Mouse (Mus musculus) midbrain, postnatal 0 days (tissue): Measurements from ENCODE around the gene Isx. TPM values are rescaled to one million over a fixed set of nuclear protein-coding genes. Genes with fewer than 3 reads are reported as not detected.
A peak's percentile ranks its signal among the peaks of the same experiment; 100 is the strongest.

ENCODE experiments used
- ATAC-seq: fragments of 200-750 bp; cut with Nextera tagmentation; 2 replicates; pipeline ENCODE4 v1.8.0; 2017; ENCODE audit warnings: moderate number of reproducible peaks, mild to moderate bottlenecking, moderate TSS enrichment, moderate library complexity; ENCODE audit not compliant: low FRiP score
- DNase-seq: peaks from one replicate; pipeline ENCODE4 v3.0.0-alpha.2; 2015; ENCODE audit warnings: low spot score
- H3K27ac ChIP-seq: fragments of 300-500 bp; sonication (generic); 2 replicates; pipeline ENCODE4 v1.5.1; 2014; ENCODE audit warnings: low read depth, mild to moderate bottlenecking, low read length, mixed read lengths
- H3K27me3 ChIP-seq: fragments of 300-500 bp; sonication (generic); 2 replicates; pipeline ENCODE4 v1.6.1; 2014; ENCODE audit warnings: low read length, control low read depth, mixed read lengths; ENCODE audit not compliant: insufficient read depth
- H3K36me3 ChIP-seq: fragments of 300-500 bp; sonication (generic); 2 replicates; pipeline ENCODE4 v1.6.1; 2014; ENCODE audit warnings: low read length, control low read depth, mixed read lengths; ENCODE audit not compliant: insufficient read depth
- H3K4me1 ChIP-seq: fragments of 300-500 bp; sonication (generic); 2 replicates; pipeline ENCODE4 v1.6.1; 2014; ENCODE audit warnings: mild to moderate bottlenecking, control low read depth, antibody characterized with exemption, low read length, mixed read lengths; ENCODE audit not compliant: insufficient read depth
- H3K4me2 ChIP-seq: fragments of 300-500 bp; sonication (generic); 2 replicates; pipeline ENCODE4 v1.6.1; 2014; ENCODE audit warnings: low read depth, mild to moderate bottlenecking, low read length, mixed read lengths; ENCODE audit not compliant: poor library complexity, severe bottlenecking
- H3K4me3 ChIP-seq: fragments of 300-500 bp; sonication (generic); 2 replicates; pipeline ENCODE4 v1.5.1; 2014; ENCODE audit warnings: low read depth, mild to moderate bottlenecking, low read length, moderate library complexity
- H3K9ac ChIP-seq: fragments of 300-500 bp; sonication (generic); replicated peaks from 2 replicates; pipeline ENCODE4 v1.6.1; 2014; ENCODE audit warnings: mild to moderate bottlenecking, low read length, moderate library complexity, mixed read lengths; ENCODE audit not compliant: poor library complexity, severe bottlenecking
- H3K9me3 ChIP-seq: fragments of 300-500 bp; sonication (generic); 2 replicates; pipeline ENCODE4 v1.6.1; 2016; ENCODE audit warnings: low read length, control low read depth
- CTCF ChIP-seq: IDR thresholded peaks from 2 replicates; pipeline ENCODE4 v1.5.1; 2016; ENCODE audit warnings: antibody characterized with exemption, mild to moderate bottlenecking
- WGBS: fragments of 180-500 bp; shearing (Covaris S2); extraction: QIAGEN DNeasy Blood & Tissue Kit; methylation state at CpG from one replicate; pipeline ENCODE4 v1.1.7; 2014; 5-methylcytosine and 5-hydroxymethylcytosine counted together
- polyA plus RNA-seq: library from polyadenylated mRNA; unstranded; fragments of >200 nt; fragmentation: Nextera tagmentation; extraction: Ambion mirVana; gene quantifications from 2 replicates; pipeline ENCODE4 v1.2.1, GENCODE M21; 2015
- total RNA-seq: library from RNA; depleted of rRNA; stranded (reverse); fragments of >200 nt; gene quantifications from 2 replicates; pipeline ENCODE4 v1.2.3, GENCODE M21; 2014

Gene Isx
- total and polyA plus RNA-seq, 2 experiments from 2014 or later = not detected

DNA sequence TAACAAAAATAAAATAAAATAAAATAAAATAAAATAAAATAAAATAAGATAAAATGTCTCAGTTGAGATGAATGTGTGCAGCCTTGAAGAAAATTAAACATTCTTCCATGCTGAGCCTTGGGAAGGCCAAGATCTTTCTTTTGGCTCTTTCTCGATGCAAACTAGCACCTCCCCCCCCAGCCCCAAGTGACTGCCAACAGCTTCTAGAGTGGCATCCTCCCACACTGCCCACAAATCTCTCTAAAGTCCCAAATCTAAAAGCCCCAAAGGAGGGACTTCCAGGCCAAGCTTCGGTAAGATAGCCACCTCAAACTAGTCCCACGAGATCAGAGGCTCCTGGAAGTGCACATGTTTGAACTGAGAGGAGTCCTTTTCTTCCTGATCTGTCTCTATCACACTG lies 5.7 kb downstream of the Isx start:
- Histone ChIP-seq H3K4me3 (no peak overlapping the region), H3K4me1 (no peaks in the 10 kb centered on the region), H3K9me3 (no peaks in the 10 kb centered on the region), H3K27me3 (no peaks in the 10 kb centered on the region), H3K9ac (no peak overlapping the region), H3K36me3 (no peaks in the 10 kb centered on the region), H3K27ac (no peak overlapping the region), H3K4me2 (no peak overlapping the region)
- no peak for TF ChIP-seq CTCF
- ATAC-seq = no peak
- WGBS = 80% methylated on average over 3 of the region's 3 CpGs
- no peak for DNase-seq

DNA sequence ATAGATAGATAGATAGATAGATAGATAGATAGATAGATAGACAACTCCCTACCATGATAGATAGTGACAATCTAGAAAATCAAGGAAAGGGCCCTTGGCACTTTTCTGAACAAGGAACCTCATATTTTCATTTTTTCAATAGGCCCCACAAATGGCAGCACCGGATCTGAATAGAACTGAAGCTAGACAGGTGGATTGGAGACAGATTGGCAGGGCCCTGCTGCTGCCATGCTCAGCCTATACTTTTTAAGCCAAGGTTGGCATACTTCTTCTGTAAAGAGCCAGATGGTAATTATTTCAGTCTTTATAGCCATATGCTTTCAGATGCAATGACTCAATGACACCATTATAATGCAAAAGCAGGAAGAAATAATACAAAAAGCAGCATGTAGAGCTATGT lies 15.8 kb downstream of the Isx start:
- Histone ChIP-seq H3K36me3 (no peaks in the 10 kb centered on the region), H3K27me3 (no peaks in the 10 kb centered on the region), H3K4me3 (no peak overlapping the region), H3K9me3 (no peaks in the 10 kb centered on the region), H3K4me1 (no peaks in the 10 kb centered on the region), H3K4me2 (no peak overlapping the region), H3K27ac (no peak overlapping the region), H3K9ac (no peak overlapping the region)
- TF ChIP-seq CTCF = no peak
- ATAC-seq (no peak), DNase-seq (no peak)
- 85% methylated on average over 1 of the region's 1 CpGs for WGBS

DNA sequence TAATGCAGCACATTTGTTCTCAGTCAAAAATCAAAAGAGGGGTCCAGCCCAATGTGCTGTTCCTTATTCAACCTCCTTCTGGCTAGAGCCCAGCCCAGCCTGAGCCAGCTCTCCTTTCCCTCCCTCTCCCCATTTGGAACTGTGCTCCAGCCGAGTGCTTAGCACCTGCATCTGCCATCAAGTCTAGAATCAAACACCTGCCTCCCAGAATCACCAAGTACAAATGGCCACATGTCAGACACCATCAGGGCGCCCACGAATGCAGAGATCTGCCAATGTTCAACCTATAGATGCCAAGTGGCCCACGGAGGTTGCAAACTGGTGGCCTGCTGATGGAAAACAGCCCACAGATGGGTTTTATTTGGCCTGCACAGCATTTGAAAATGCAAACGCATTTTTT lies 18.1 kb downstream of the Isx start:
- ATAC-seq (no peak), DNase-seq (no peak)
- no peak for TF ChIP-seq CTCF
- H3K27ac ChIP-seq = no peak overlapping the region
- no peaks in the 10 kb centered on the region for H3K27me3 ChIP-seq
- H3K36me3 ChIP-seq = no peaks in the 10 kb centered on the region
- no peak overlapping the region for H3K9ac ChIP-seq
- no peak overlapping the region for H3K4me3 ChIP-seq
- no peaks in the 10 kb centered on the region for H3K9me3 ChIP-seq
- H3K4me2 ChIP-seq = no peak overlapping the region
- no peaks in the 10 kb centered on the region for H3K4me1 ChIP-seq
- 79% methylated on average over 5 of the region's 5 CpGs for WGBS

DNA sequence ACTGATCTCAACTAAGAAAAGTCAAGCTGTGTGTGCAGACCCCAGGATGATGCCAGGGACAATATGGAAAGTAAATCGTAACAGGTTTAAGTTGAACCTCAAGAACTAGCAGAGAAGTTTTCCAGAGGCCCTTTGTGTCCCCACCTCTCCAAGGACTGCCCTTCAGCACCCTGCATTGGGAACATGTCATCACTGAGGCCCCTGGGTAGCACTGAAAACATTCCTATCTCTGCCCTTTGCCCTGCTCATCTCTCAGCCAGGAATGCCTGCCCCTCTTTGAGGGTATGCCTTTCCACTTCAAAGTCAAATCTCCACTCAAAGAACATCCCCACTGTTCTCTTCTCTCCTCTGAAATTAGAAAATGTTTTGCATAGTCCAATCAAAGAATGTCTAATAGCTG lies 23.3 kb downstream of the Isx start:
- Histone ChIP-seq H3K9me3 (no peaks in the 10 kb centered on the region), H3K4me2 (no peak overlapping the region), H3K27me3 (no peaks in the 10 kb centered on the region), H3K36me3 (no peaks in the 10 kb centered on the region), H3K4me3 (no peak overlapping the region), H3K4me1 (no peaks in the 10 kb centered on the region), H3K9ac (no peak overlapping the region), H3K27ac (no peak overlapping the region)
- DNase-seq (no peak), ATAC-seq (no peak)
- no peak for TF ChIP-seq CTCF
- 92% methylated on average over 1 of the region's 1 CpGs for WGBS

DNA sequence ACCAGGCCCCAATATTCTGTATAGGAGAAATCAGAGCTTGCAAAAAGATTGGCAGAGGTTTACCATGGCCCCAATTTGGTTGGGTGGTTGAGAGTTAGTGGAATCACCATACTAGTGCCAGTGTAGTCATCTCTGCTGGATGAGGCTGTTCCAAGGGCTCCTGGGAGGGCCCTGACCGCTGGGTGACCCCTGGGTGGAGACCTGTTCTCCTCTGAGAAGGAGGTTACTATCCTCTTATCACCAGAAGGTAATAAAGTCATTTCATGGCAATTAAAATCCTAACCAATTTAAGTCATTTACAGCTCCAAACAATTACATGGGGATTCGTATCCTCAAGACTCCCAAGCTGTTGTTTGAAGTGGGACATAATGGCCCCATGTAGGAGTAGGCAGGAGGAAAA lies 24.3 kb downstream of the Isx start:
- Histone ChIP-seq H3K9me3 (no peaks in the 10 kb centered on the region), H3K27ac (no peak overlapping the region), H3K4me3 (no peak overlapping the region), H3K4me1 (no peaks in the 10 kb centered on the region), H3K9ac (no peak overlapping the region), H3K27me3 (no peaks in the 10 kb centered on the region), H3K36me3 (no peaks in the 10 kb centered on the region), H3K4me2 (no peak overlapping the region)
- 64% methylated on average over 2 of the region's 2 CpGs for WGBS
- no peak for TF ChIP-seq CTCF
- DNase-seq (no peak), ATAC-seq (no peak)

DNA sequence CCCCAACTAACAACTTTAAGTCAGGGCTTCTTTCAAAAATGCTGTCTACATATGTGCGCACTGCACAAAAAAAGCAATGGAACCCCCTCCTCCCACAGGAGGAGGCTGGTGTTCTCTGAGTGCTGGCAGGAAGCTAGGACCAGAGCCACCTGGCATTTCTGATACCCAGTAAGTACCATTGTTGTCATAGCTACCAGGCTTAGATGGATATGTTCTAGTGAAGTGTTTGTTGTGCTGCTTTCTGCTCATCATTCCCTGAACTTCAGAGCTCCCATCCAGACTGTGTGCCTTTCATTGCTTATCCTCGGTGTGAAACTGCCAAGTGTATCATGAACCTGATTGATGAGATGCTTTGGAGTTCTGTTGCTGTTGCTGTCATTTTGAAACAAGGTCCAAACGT lies 26.8 kb downstream of the Isx start:
- Histone ChIP-seq H3K27ac (no peak overlapping the region), H3K27me3 (no peaks in the 10 kb centered on the region), H3K4me3 (no peak overlapping the region), H3K9me3 (no peaks in the 10 kb centered on the region), H3K9ac (no peak overlapping the region), H3K4me2 (no peak overlapping the region), H3K36me3 (no peaks in the 10 kb centered on the region), H3K4me1 (no peaks in the 10 kb centered on the region)
- 77% methylated on average over 3 of the region's 3 CpGs for WGBS
- 0 out of 2 replicates have a peak, but pooled peaks have one; percentile 45 for ATAC-seq
- DNase-seq = no peak
- no peak for TF ChIP-seq CTCF
